Mouse (Mus musculus): Measurements from ENCODE around the gene Hinfp. TPM values are rescaled to one million over a fixed set of nuclear protein-coding genes. Genes with fewer than 3 reads are reported as not detected.

Hinfp gene
- polyA plus RNA-seq (2017; shearing (Covaris generic)): 41.8 TPM

GRCm38 (mm10) chr9:44305466-44306079 lies at the start of gene Hinfp:
Hinfp (minus strand) TSS chr9:44305671.

GRCm38 (mm10) chr9:44343781-44344421 lies 38.4 kb upstream of the Hinfp start, which contains the start of gene Hmbs:
Hmbs (minus strand) TSS chr9:44344228.

GRCm38 (mm10) chr9:44334396-44335330 lies 29.2 kb upstream of the Hinfp start, which contains the start of gene H2afx:
H2afx (plus strand) TSS chr9:44334694.

GRCm38 (mm10) chr9:44325768-44326370 lies 20.4 kb upstream of the Hinfp start, which contains the start of gene Dpagt1:
Dpagt1 (plus strand) TSS chr9:44326019.

DNA sequence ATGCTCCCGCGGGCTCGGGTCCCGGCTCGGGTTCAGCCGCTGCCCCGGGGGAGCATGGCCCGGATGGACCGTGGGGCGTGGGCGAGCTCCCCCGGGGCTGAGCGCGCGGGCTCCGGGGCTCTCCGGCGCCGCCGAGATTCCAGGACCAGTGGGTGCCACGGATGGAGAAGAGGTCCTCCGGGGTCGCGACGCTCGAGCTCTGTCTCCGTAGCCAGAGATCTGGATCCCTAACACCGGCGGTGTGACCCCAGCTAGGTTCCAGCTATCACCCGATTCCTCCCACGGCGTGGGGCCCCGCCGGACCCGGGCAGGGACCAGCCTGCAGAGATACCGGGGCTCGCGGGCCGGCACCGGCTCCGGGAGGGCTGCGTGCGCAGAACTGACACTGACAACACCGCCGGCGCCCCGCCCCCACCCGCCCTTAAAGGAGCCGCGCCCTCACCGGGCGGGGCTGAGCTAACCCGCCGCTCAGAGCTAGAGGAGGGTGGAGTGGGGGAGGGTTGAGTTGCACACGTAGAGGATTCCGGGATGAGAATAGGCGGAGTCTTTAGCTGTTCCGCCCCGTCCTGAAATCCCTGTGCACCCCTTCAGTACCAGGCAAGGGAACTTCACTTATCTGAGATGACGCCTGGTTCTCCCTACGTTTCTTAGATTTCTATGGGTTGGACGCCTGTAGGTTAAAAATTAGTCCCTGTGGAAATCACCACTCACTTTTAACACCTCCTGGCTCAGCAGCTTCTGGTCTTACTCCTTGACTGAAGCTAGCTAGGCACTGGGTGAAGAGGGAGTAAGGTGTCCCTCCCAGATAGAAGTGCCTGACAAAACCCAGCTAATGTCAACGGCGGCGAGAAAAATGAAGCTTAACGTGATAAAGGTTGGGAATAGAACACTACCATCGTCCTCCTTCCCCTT lies 14.7 kb upstream of the Hinfp start, which contains the start of gene C2cd2l:
C2cd2l (minus strand) TSS at position 399 of the 912 bp plus-strand sequence.

GRCm38 (mm10) chr9:44288076-44288958 lies 17.2 kb downstream of the Hinfp start, which contains the start of gene Abcg4:
Abcg4 (minus strand) TSS chr9:44288615.

DNA sequence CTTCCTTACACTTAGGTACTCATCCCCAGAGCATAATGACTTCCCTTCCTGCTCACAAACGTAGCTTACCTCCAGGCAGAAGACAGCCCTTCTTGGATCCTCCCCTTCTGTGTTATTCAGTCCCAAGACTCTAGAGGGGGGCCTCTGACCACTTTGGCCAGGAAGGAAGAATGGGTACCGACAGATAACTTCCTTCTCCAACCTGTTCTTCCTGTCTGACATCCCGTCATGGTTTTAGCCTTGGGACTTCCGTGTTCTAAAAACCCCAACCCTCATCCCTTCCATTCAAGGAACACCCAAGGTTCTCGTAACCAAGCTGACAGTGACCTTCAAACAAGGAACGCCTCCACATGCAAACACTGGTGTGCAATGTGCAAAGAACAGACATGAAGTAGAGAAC lies 37.0 kb downstream of the Hinfp start, which contains the start of gene Nlrx1:
Nlrx1 (minus strand) TSS at position 168 of the 400 bp plus-strand sequence.

DNA sequence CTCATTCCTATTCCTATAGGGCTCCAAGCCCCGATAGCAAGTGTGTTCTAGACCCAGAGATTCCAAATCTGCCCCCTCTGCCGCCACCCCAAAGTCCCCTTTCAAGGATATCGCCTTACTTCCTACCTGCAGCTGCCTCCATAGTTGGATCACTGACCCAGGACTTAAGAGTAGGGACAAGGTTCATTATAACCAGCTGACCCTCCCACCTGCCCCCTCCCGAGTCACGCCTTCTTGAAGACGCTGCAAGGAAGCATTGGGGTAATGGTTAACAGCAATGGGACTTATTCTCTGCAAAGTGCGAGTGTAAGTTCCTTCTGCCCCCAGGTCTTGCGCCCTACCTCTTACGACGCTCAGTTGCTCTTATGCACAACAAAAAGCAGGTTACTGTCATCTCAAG lies 54.2 kb downstream of the Hinfp start, which contains the start of gene Pdzd3:
Pdzd3 (minus strand) TSS at position 158 of the 400 bp plus-strand sequence.

Other genes starting within 250 kb of the Hinfp start
- 34.1 TPM for gene Usp2, start 238.7 kb downstream of the Hinfp start, polyA plus RNA-seq (2017; shearing (Covaris generic))
- gene Mfrp, start 203.9 kb downstream of the Hinfp start, polyA plus RNA-seq (2017; shearing (Covaris generic)): not detected
- not detected for gene C1qtnf5, start 198.4 kb downstream of the Hinfp start, polyA plus RNA-seq (2017; shearing (Covaris generic))
- not detected for gene Gm49380, start 192.2 kb downstream of the Hinfp start, polyA plus RNA-seq (2017; shearing (Covaris generic))
- gene Rnf26, start 192.2 kb downstream of the Hinfp start, polyA plus RNA-seq (2017; shearing (Covaris generic)): 19.4 TPM
- gene Mcam, start 171.2 kb downstream of the Hinfp start, polyA plus RNA-seq (2017; shearing (Covaris generic)): 0.36 TPM
- gene Cbl, start 71.6 kb downstream of the Hinfp start, polyA plus RNA-seq (2017; shearing (Covaris generic)): 41.9 TPM
- not detected for gene Ccdc153, start 65.0 kb downstream of the Hinfp start, polyA plus RNA-seq (2017; shearing (Covaris generic))
- gene Pdzd3, start 54.2 kb downstream of the Hinfp start, polyA plus RNA-seq (2017; shearing (Covaris generic)): 0.29 TPM
- 5.8 TPM for gene Nlrx1, start 37.1 kb downstream of the Hinfp start, polyA plus RNA-seq (2017; shearing (Covaris generic))
- gene Abcg4, start 17.1 kb downstream of the Hinfp start, polyA plus RNA-seq (2017; shearing (Covaris generic)): not detected
- 17.8 TPM for gene C2cd2l, start 14.6 kb upstream of the Hinfp start, polyA plus RNA-seq (2017; shearing (Covaris generic))
- gene Dpagt1, start 20.3 kb upstream of the Hinfp start, polyA plus RNA-seq (2017; shearing (Covaris generic)): 10.2 TPM
- 51.5 TPM for gene H2afx, start 29.0 kb upstream of the Hinfp start, polyA plus RNA-seq (2017; shearing (Covaris generic))
- 16.5 TPM for gene Hmbs, start 38.6 kb upstream of the Hinfp start, polyA plus RNA-seq (2017; shearing (Covaris generic))
- gene Vps11, start 56.0 kb upstream of the Hinfp start, polyA plus RNA-seq (2017; shearing (Covaris generic)): 60.2 TPM
- 16.7 TPM for gene Hyou1, start 73.8 kb upstream of the Hinfp start, polyA plus RNA-seq (2017; shearing (Covaris generic))
- gene Slc37a4, start 91.2 kb upstream of the Hinfp start, polyA plus RNA-seq (2017; shearing (Covaris generic)): 12.4 TPM
- gene Rps25, start 101.5 kb upstream of the Hinfp start, polyA plus RNA-seq (2017; shearing (Covaris generic)): 1,991 TPM
- gene Trappc4, start 101.9 kb upstream of the Hinfp start, polyA plus RNA-seq (2017; shearing (Covaris generic)): 84.5 TPM
- 44.7 TPM for gene Ccdc84, start 112.9 kb upstream of the Hinfp start, polyA plus RNA-seq (2017; shearing (Covaris generic))
- gene Foxr1, start 135.5 kb upstream of the Hinfp start, polyA plus RNA-seq (2017; shearing (Covaris generic)): 0.64 TPM
- gene Upk2, start 149.3 kb upstream of the Hinfp start, polyA plus RNA-seq (2017; shearing (Covaris generic)): not detected
- gene Bcl9l, start 177.2 kb upstream of the Hinfp start, polyA plus RNA-seq (2017; shearing (Covaris generic)): 22.4 TPM